Mouse (Mus musculus): ENCODE data around the gene Gm17374. TPM values are rescaled to one million over a fixed set of nuclear protein-coding genes. Genes with fewer than 3 reads are reported as not detected.
"Not testable (repeated sequence)": the region's sequence is repeated elsewhere in the genome, so short reads cannot be mapped to it uniquely, and the experiment has no call there.

Gm17374 gene
- polyA plus RNA-seq (2012; ENCODE audit: insufficient read depth, insufficient read length, missing spikeins) = not detected in 2 replicates

- not testable (repeated sequence) for H3K4me3 ChIP-seq (ENCODE audit: insufficient read depth, low read depth, low read length); H3K4me1 ChIP-seq (ENCODE audit: control insufficient read depth, insufficient read depth, insufficient read length, low read length); H3K27ac ChIP-seq (replicated peaks; ENCODE audit: low read depth, low read length)
These were observed at the start of gene Gm17374 for GRCm38 (mm10) chr2:140151743-140152142. Gene Gm17374, plus strand, starts transcription at chr2:140152043.

- Histone ChIP-seq H3K27ac (replicated peaks; ENCODE audit: low read depth, low read length) (no peak overlapping the region), H3K4me3 (ENCODE audit: insufficient read depth, low read depth, low read length) (no peak overlapping the region), H3K4me1 (ENCODE audit: control insufficient read depth, insufficient read depth, insufficient read length, low read length) (no peaks in the 10 kb centered on the region)
These were observed 46.9 kb upstream of the Gm17374 start for GRCm38 (mm10) chr2:140104951-140105350.

- no peak overlapping the region for H3K27ac ChIP-seq (replicated peaks; ENCODE audit: low read depth, low read length)
- no peak overlapping the region for H3K4me3 ChIP-seq (ENCODE audit: insufficient read depth, low read depth, low read length)
- H3K4me1 ChIP-seq (ENCODE audit: control insufficient read depth, insufficient read depth, insufficient read length, low read length) = no peaks in the 10 kb centered on the region
These were observed 44.2 kb upstream of the Gm17374 start for GRCm38 (mm10) chr2:140107641-140108040.

- no peaks in the 10 kb centered on the region for H3K4me1 ChIP-seq (ENCODE audit: control insufficient read depth, insufficient read depth, insufficient read length, low read length)
- H3K4me3 ChIP-seq (ENCODE audit: insufficient read depth, low read depth, low read length) = no peak overlapping the region
These were observed 42.9 kb upstream of the Gm17374 start for GRCm38 (mm10) chr2:140108945-140109344.

GRCm38 (mm10) chr2:140113851-140114250 lies 38.0 kb upstream of the Gm17374 start:
- Histone ChIP-seq H3K4me3 (ENCODE audit: insufficient read depth, low read depth, low read length) (no peak overlapping the region), H3K27ac (replicated peaks; ENCODE audit: low read depth, low read length) (no peak overlapping the region), H3K4me1 (ENCODE audit: control insufficient read depth, insufficient read depth, insufficient read length, low read length) (no peaks in the 10 kb centered on the region)

More at GRCm38 (mm10) chr2:140108945-140109344, 42.9 kb upstream of the Gm17374 start:
- H3K27ac ChIP-seq (replicated peaks; ENCODE audit: low read depth, low read length) = no peak overlapping the region

GRCm38 (mm10) chr2:140125516-140125915 lies 26.3 kb upstream of the Gm17374 start:
- no peak overlapping the region for H3K27ac ChIP-seq (replicated peaks; ENCODE audit: low read depth, low read length)

GRCm38 (mm10) chr2:140159186-140159730 lies 7.4 kb downstream of the Gm17374 start:
- Histone ChIP-seq H3K27ac (replicated peaks; ENCODE audit: low read depth, low read length) (no peak overlapping the region), H3K4me1 (ENCODE audit: control insufficient read depth, insufficient read depth, insufficient read length, low read length) (no peaks in the 10 kb centered on the region), H3K4me3 (ENCODE audit: insufficient read depth, low read depth, low read length) (no peak overlapping the region)

More at GRCm38 (mm10) chr2:140125516-140125915, 26.3 kb upstream of the Gm17374 start:
- no peaks in the 10 kb centered on the region for H3K4me1 ChIP-seq (ENCODE audit: control insufficient read depth, insufficient read depth, insufficient read length, low read length)
- H3K4me3 ChIP-seq (ENCODE audit: insufficient read depth, low read depth, low read length) = no peak overlapping the region

- Histone ChIP-seq H3K4me1 (ENCODE audit: control insufficient read depth, insufficient read depth, insufficient read length, low read length) (no peaks in the 10 kb centered on the region), H3K4me3 (ENCODE audit: insufficient read depth, low read depth, low read length) (no peak overlapping the region), H3K27ac (replicated peaks; ENCODE audit: low read depth, low read length) (no peak overlapping the region)
These were observed 11.6 kb downstream of the Gm17374 start for GRCm38 (mm10) chr2:140163351-140163854.

GRCm38 (mm10) chr2:140169057-140169456 lies 17.2 kb downstream of the Gm17374 start:
- Histone ChIP-seq H3K4me1 (ENCODE audit: control insufficient read depth, insufficient read depth, insufficient read length, low read length) (0 out of 2 replicates have a peak, but pooled peaks cover 2% of the 10 kb centered on the region), H3K27ac (replicated peaks; ENCODE audit: low read depth, low read length) (no peak overlapping the region), H3K4me3 (ENCODE audit: insufficient read depth, low read depth, low read length) (no peak overlapping the region)

GRCm38 (mm10) chr2:140170127-140170802 lies 18.4 kb downstream of the Gm17374 start, which contains the start of the genes Esf1 and Ndufaf5:
Gene Esf1, minus strand, starts transcription at chr2:140170564.
Gene Ndufaf5, plus strand, starts transcription at chr2:140170649.
- H3K27ac ChIP-seq (replicated peaks; ENCODE audit: low read depth, low read length) = peak within 1 kb of the TSS; percentile 9; the same call in 1 of the 2 replicates
- H3K4me3 ChIP-seq (ENCODE audit: insufficient read depth, low read depth, low read length) = peak within 1 kb of the TSS; percentile 83
- H3K4me1 ChIP-seq (ENCODE audit: control insufficient read depth, insufficient read depth, insufficient read length, low read length) = 0 out of 2 replicates have a peak, but pooled peaks cover 2% of the 10 kb centered on the region

GRCm38 (mm10) chr2:140170803-140171553 lies 19.1 kb downstream of the Gm17374 start:
- H3K4me1 ChIP-seq (ENCODE audit: control insufficient read depth, insufficient read depth, insufficient read length, low read length) = 0 out of 2 replicates have a peak, but pooled peaks cover 2% of the 10 kb centered on the region
- H3K27ac ChIP-seq (replicated peaks; ENCODE audit: low read depth, low read length) = 0 out of 2 replicates have a peak overlapping the region, but pooled peaks have one; percentile 9
- H3K4me3 ChIP-seq (ENCODE audit: insufficient read depth, low read depth, low read length) = peak overlapping the region; percentile 83

- H3K4me1 ChIP-seq (ENCODE audit: control insufficient read depth, insufficient read depth, insufficient read length, low read length); H3K27ac ChIP-seq (replicated peaks; ENCODE audit: low read depth, low read length); H3K4me3 ChIP-seq (ENCODE audit: insufficient read depth, low read depth, low read length): not testable (repeated sequence)
These were observed 33.9 kb downstream of the Gm17374 start for GRCm38 (mm10) chr2:140185685-140186210.

- no peak overlapping the region for H3K27ac ChIP-seq (replicated peaks; ENCODE audit: low read depth, low read length)
- H3K4me1 ChIP-seq (ENCODE audit: control insufficient read depth, insufficient read depth, insufficient read length, low read length) = no peaks in the 10 kb centered on the region
These were observed 48.9 kb downstream of the Gm17374 start for GRCm38 (mm10) chr2:140200713-140201112.

GRCm38 (mm10) chr2:140202573-140202972 lies 50.7 kb downstream of the Gm17374 start:
- H3K4me3 ChIP-seq (ENCODE audit: insufficient read depth, low read depth, low read length) = no peak overlapping the region
- no peaks in the 10 kb centered on the region for H3K4me1 ChIP-seq (ENCODE audit: control insufficient read depth, insufficient read depth, insufficient read length, low read length)
- H3K27ac ChIP-seq (replicated peaks; ENCODE audit: low read depth, low read length) = no peak overlapping the region

More at GRCm38 (mm10) chr2:140200713-140201112, 48.9 kb downstream of the Gm17374 start:
- no peak overlapping the region for H3K4me3 ChIP-seq (ENCODE audit: insufficient read depth, low read depth, low read length)
